Mouse (Mus musculus) c-Kit-negative CD71-positive TER-119-positive erythroid progenitor cells, embryonic 14.5 days (primary cell): Measurements from ENCODE around the gene Gpr55.
"Not testable (repeated sequence)": the region's sequence is repeated elsewhere in the genome, so short reads cannot be mapped to it uniquely, and the experiment has no call there.

Source experiments
- DNase-seq: peaks from one replicate; pipeline ENCODE4 v3.0.0-alpha.2; 2013; ENCODE audit warnings: low read depth, low spot score

Gpr55 gene

GRCm38 (mm10) chr1:85960873-85961272 is at the start of gene Gpr55:
Gpr55 (minus strand) TSS chr1:85961007.
- DNase-seq = no peak

DNA sequence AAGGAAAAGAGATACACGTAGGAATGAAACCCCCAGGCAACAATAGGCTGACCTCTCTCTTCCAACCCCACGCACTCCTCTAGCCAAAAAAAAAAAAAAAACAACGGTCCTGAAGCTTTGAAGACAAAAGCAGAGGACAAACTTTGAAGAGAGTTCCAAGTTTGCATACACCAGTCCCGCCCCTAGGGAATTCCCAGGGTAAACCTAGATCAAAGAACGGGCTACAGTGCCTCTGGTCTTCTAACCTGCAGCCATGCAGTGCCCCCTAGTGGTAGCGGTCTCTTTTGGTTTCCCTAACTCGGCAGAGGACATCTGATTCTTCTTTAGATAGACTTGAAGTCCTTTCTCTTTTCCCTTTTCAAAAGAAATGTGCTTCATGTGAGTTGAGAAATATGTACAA is 47.0 kb upstream of the Gpr55 start:
- peak; percentile 13 for DNase-seq

GRCm38 (mm10) chr1:86006040-86006439 is 45.2 kb upstream of the Gpr55 start:
- no peak for DNase-seq

GRCm38 (mm10) chr1:86005540-86005939 is 44.7 kb upstream of the Gpr55 start:
- no peak for DNase-seq

DNA sequence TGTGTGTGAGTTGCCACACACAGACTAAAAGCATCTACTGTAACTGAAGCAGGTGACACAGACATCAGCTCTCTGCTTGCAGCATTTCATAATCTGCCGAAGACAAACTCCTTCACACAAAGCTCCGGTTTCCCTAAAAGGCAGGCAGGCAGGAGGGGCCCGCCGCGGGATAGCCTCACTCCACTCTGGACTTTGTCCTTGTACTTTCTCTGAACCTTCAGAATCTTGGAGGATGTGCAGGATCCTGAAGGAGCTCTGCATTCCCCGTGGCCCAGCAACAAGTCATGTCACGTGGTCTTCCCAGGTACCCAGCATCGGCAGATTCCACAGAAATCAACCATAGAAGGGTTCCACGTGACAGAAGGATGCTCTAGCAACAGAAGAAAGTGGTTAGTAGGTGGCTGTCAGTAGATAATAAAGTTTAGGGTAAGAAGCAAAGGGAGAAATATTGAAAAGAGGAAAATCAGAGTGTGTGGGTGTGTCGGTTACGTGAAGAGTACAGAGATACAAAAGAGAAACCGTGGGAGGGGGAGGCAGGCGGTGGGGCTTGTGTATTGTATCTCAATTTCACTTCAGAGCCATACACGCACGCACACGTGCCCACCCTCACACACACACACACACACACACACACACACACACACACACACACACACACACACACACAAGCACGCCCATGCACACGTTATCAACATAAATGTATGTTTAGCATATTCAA is 39.2 kb upstream of the Gpr55 start:
- no peak for DNase-seq

DNA sequence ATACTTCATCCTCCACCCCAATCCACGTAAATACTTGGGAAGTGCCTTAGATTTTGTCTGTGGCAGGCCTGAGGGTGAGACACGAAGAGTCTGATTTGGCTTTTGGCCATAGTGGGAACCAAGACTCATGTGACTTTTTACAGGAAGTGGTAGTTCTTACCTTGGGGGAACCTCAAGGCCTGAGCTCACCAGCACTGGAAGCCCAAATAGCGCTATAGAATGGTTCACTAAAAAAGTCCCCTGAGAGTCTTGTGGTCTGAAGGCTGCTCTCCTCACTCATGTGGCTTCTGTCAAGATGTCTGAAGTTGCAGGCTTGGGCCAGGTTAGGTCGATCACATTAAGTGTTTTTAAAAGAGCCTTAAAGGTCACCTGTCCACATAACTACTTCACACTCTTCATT is 37.2 kb upstream of the Gpr55 start:
- no peak for DNase-seq

DNA sequence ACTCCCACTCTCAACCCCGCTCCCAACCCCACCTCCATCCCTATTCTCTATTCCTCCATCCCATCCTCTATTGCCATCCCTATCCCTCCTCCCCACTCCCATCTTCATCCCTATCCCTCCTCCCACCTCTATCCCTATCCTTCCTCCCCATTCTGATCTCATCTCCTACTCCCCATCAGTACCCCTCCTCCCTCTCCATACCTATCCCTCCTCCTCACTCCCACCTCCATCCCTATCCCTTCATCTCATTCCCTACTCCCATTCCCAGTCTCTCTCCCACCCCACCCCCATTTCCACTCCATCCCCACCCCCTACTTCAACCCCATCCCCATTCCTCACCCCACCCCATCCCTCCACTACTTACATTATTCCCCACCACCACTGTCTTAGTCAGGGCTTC is 36.4 kb upstream of the Gpr55 start:
- DNase-seq = no peak

- no peak for DNase-seq
These were observed 32.7 kb upstream of the Gpr55 start for GRCm38 (mm10) chr1:85993541-85993940.

GRCm38 (mm10) chr1:85992175-85992574 is 31.4 kb upstream of the Gpr55 start:
- DNase-seq = no peak

DNA sequence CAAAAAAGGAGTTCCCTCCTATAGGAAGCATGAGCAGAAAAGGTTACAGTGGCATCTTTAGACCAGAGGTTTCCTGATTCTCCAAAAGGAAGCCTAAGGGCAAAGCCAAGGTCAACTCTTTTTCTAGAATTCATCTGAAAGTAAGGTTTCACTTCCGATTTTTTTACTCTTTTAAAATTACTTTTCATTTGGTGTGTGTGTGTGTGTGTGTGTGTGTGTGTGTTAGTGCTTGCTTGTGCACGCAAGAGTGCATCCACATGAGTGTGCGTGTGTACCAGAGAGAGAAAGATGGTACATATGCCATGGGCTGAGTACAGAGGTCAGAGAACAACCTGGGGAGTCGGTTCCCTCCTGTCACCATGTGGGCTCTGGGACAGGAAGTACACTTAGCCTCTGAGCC is 28.1 kb upstream of the Gpr55 start:
- DNase-seq = not testable (repeated sequence)

GRCm38 (mm10) chr1:85988351-85988750 is 27.5 kb upstream of the Gpr55 start:
- DNase-seq = no peak

- no peak for DNase-seq
These were observed 25.0 kb upstream of the Gpr55 start for GRCm38 (mm10) chr1:85985784-85986183.

DNA sequence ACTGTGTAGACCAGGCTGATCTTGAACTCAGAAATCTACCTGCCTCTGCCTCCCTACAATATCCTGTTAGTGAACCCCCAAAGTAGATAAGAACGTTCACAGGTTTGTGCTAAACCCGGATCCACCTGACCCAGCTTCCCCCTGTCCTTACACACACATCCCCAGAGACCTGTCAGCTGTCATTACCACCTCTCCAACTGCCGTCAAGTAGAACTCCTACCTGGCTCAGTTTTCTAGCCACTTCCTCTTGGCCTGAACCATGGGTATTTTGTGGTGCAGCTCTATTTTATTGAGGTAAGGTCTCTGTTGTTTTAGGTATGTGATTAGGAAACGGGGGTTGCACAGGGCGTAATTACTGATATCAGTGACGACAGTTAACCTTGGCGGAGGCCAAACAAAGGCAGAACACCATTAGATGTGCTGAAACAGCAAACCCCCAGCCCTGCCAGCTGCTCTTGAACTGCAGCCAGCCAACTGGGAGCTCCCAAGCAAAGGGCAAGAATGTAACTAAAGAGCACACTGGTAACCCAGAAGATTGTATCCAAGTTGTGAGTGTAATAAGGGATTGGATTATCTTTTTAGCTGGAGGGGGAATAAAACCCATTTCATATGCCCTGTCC is 21.0 kb upstream of the Gpr55 start:
- no peak for DNase-seq

DNA sequence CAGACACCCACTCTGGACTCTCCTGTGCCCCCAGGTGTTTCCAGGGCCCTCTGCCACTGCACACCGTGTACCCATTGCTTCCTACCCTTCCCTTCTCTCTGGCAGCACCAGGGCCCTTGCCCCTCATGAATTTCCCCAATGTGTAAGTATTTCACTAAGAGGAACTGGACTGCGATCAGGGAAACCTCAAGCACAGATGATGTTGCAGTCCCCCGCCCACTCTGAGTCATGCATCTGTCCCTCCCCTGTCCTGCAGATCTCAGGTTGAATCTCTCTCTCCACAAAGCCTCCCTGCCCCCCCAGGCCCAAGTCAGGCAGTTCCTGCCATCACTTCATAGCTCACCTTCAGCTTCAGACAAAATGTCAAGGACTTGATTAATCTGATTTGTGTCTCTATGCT is 16.9 kb upstream of the Gpr55 start:
- no peak for DNase-seq

DNA sequence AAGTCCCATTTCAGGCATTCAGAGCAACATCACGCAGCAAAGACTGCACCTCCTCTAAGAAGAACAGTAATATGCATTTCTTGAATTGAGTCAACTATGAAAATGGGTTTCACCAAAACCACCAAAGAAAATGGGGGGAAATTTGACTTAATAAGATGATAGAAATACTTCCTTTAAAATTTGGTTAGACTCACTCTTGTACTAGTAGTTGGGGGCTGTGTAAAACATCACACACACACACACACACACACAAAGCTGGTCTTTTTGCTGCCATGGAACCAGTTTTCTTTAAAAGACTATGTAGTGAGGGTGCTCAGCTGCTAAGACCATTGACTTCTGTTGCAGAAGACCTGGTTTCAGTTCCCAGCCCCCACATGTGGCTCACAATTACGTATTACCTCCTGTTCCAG is 12.7 kb upstream of the Gpr55 start:
- no peak for DNase-seq

GRCm38 (mm10) chr1:85972341-85972740 is 11.5 kb upstream of the Gpr55 start:
- no peak for DNase-seq

- DNase-seq = no peak
These were observed 10.3 kb upstream of the Gpr55 start for GRCm38 (mm10) chr1:85971070-85971469.

- DNase-seq = no peak
These were observed 8.7 kb upstream of the Gpr55 start for GRCm38 (mm10) chr1:85969519-85969918.

GRCm38 (mm10) chr1:85969081-85969480 is 8.3 kb upstream of the Gpr55 start:
- DNase-seq = no peak

DNA sequence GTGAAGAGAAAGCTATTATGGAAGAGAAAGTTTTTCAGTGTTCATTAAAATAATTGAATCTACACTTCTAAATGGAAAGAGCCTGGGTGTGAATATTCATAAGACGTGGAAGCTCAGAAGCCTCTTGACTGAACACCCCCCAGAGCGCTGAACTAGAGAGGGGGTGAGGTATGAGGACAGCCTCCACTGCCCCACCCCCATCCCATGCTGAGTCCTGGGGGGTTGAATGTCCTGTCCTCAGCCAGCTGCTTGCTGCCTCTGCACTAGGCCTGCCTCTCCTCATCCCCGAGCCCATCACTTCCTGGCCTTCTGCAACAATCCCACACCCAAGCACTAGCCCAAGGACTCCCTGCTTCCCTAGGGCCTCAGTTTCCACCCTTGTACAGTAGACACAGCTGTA is 5.0 kb upstream of the Gpr55 start:
- no peak for DNase-seq

DNA sequence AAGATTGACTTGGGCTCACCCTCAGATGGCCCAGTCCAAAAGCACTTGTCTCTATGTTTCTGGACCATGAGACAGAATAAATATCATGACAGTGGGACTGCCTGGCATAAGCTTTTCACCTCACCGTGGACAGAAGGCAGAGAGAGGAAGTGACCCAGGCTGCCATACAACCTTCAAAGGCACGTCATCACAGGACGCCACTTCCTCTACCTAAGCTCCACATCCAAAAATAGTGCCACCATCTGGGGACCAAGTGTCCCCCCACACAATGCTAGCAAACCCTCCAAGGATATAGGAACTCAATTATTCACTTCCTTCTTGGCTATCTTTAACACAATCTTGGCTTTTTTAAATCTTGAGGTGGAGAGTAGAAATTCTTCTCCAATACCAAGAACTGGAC is 1.3 kb upstream of the Gpr55 start:
- DNase-seq = no peak

GRCm38 (mm10) chr1:85959889-85960276 is 924 bp downstream of the Gpr55 start:
- DNase-seq = no peak

DNA sequence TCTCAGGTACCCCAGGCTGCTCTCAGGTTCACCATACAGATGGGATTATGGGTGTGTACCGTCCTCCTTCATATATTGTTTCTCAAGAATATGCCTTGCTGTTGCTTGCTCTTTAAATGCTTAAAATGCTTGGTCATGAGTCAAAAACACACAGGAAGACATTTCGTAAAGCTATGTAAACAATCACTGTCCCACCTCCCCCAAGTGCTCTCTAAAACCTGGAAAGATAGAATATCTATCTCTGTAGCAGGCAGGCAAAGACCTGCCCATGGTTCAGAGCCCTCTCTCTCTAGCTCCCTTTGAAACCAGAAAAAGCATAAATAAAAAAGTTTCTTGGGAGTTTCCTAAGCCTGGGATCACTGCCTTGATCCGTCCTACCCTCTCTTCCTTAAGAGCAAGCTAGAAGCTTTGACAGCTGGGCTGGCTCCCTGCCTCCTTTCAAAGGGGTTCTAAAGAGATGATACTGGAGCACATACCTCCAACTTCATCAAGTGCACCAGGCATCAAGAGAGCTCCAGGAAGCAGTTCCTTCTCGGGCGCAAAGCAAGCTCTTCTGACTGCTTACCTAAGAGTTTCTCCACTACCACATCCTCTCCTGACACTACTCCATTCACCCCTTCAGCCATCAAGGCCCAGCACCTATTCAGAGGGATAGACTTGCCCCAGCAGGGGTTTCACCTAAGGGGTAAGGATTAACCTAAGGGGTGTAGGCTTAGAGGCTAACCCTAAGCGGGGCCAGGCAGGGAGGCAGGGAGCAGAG is 1.5 kb downstream of the Gpr55 start:
- DNase-seq = no peak
